Mouse (Mus musculus) hindlimb bud, embryonic 11.5 days (tissue): Measurements from ENCODE around the gene Serpinf1.
"Not testable (repeated sequence)": the region's sequence is repeated elsewhere in the genome, so short reads cannot be mapped to it uniquely, and the experiment has no call there.

Source experiments
- DNase-seq: peaks from one replicate; pipeline ENCODE4 v3.0.0-alpha.2; 2012; ENCODE audit warnings: low read depth, low spot score; ENCODE audit errors: extremely low spot score

Gene Serpinf1

GRCm38 (mm10) chr11:75424033-75424432, 1.5 kb upstream of the Serpinf1 start:
- no peak for DNase-seq

GRCm38 (mm10) chr11:75423091-75423490, 590 bp upstream of the Serpinf1 start:
- no peak for DNase-seq

- no peak for DNase-seq
Observed at GRCm38 (mm10) chr11:75421375-75422012, 1.0 kb downstream of the Serpinf1 start.

- DNase-seq = no peak
Observed at GRCm38 (mm10) chr11:75420810-75421374, 1.6 kb downstream of the Serpinf1 start.

GRCm38 (mm10) chr11:75420037-75420436, 2.5 kb downstream of the Serpinf1 start:
- DNase-seq = no peak

GRCm38 (mm10) chr11:75415994-75416393, 6.5 kb downstream of the Serpinf1 start:
- DNase-seq = no peak

- no peak for DNase-seq
Observed at GRCm38 (mm10) chr11:75415096-75415495, 7.4 kb downstream of the Serpinf1 start.

GRCm38 (mm10) chr11:75410591-75410990, 11.9 kb downstream of the Serpinf1 start:
- no peak for DNase-seq

- DNase-seq = no peak
Observed at GRCm38 (mm10) chr11:75409679-75410575, 12.6 kb downstream of the Serpinf1 start.

- DNase-seq = no peak
Observed at GRCm38 (mm10) chr11:75406865-75407264, 15.6 kb downstream of the Serpinf1 start.

GRCm38 (mm10) chr11:75406104-75406503, 16.4 kb downstream of the Serpinf1 start:
- DNase-seq = no peak

- no peak for DNase-seq
Observed at GRCm38 (mm10) chr11:75404801-75405200, 17.7 kb downstream of the Serpinf1 start.

GRCm38 (mm10) chr11:75403301-75404052, 19.0 kb downstream of the Serpinf1 start:
- no peak for DNase-seq

GRCm38 (mm10) chr11:75402271-75402690, 20.2 kb downstream of the Serpinf1 start:
- no peak for DNase-seq

- no peak for DNase-seq
Observed at GRCm38 (mm10) chr11:75400099-75400498, 22.4 kb downstream of the Serpinf1 start.

GRCm38 (mm10) chr11:75399411-75399841, 23.1 kb downstream of the Serpinf1 start:
- no peak for DNase-seq

- DNase-seq = no peak
Observed at GRCm38 (mm10) chr11:75397452-75397851, 25.0 kb downstream of the Serpinf1 start.

- DNase-seq = no peak
Observed at GRCm38 (mm10) chr11:75395611-75396010, 26.9 kb downstream of the Serpinf1 start.

- not testable (repeated sequence) for DNase-seq
Observed at GRCm38 (mm10) chr11:75383529-75383928, 39.0 kb downstream of the Serpinf1 start.

- not testable (repeated sequence) for DNase-seq
Observed at GRCm38 (mm10) chr11:75378786-75379185, 43.7 kb downstream of the Serpinf1 start.

GRCm38 (mm10) chr11:75377125-75377524, 45.4 kb downstream of the Serpinf1 start:
- DNase-seq = no peak
